Mouse (Mus musculus): ENCODE measurements around the gene Olfr228. TPM values are rescaled to one million over a fixed set of nuclear protein-coding genes. Genes with fewer than 3 reads are reported as not detected.
"Not testable (repeated sequence)": the region's sequence is repeated elsewhere in the genome, so short reads cannot be mapped to it uniquely, and the experiment has no call there.

Olfr228 gene
- not detected in 2 replicates for polyA plus RNA-seq (2012; rRNA removed)

- Histone ChIP-seq H3K27me3 (ENCODE audit: control insufficient read depth, insufficient read depth, low read length) (no peaks in the 10 kb centered on the region), H3K4me3 (replicated peaks; ENCODE audit: insufficient read depth, low read depth, low read length) (no peak within 1 kb of the TSS), H3K4me1 (ENCODE audit: control insufficient read depth, insufficient read depth, low read length) (no peaks in the 10 kb centered on the region), H3K27ac (ENCODE audit: insufficient read depth, low read length) (no peak within 1 kb of the TSS)
- no peak for DNase-seq
- TF ChIP-seq CTCF (IDR thresholded peaks at IDR 0.05; ENCODE audit: borderline replicate concordance, insufficient read depth, low read depth, low read length) = no peak
- no peak for TF ChIP-seq POLR2A (IDR thresholded peaks at IDR 0.05; ENCODE audit: borderline replicate concordance, insufficient read depth, low read length)
- 43% methylated on average over 1 of the region's 1 CpGs for WGBS
Observed at GRCm38 (mm10) chr2:86487286-86487685, at the start of gene Olfr228. Olfr228 (minus strand) TSS chr2:86487386.

DNA sequence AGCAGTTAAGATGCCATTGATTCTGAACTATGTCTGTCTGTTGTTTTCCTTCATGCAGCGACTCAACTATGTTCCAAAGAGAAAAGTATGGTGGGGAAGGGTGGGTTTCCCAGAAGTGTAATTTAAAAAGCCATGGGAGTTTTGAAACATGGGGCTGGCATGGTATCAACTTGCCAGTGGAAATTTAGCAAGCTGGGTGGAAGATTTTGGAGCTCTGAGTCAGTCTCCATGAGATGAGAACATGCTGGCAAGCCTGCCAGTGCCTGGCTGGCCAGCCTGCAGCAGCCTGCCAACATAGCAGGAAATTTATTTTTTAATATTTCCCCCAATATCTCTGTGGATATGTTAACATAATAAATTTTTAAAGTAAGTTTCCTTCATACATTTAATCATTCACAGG, 43.8 kb upstream of the Olfr228 start:
- WGBS = 26% methylated on average over 1 of the region's 1 CpGs
- no peak for TF ChIP-seq POLR2A (IDR thresholded peaks at IDR 0.05; ENCODE audit: borderline replicate concordance, insufficient read depth, low read length)
- no peak for TF ChIP-seq CTCF (IDR thresholded peaks at IDR 0.05; ENCODE audit: borderline replicate concordance, insufficient read depth, low read depth, low read length)
- Histone ChIP-seq H3K4me3 (replicated peaks; ENCODE audit: insufficient read depth, low read depth, low read length) (no peak overlapping the region), H3K4me1 (ENCODE audit: control insufficient read depth, insufficient read depth, low read length) (no peaks in the 10 kb centered on the region), H3K27ac (ENCODE audit: insufficient read depth, low read length) (no peak overlapping the region), H3K27me3 (ENCODE audit: control insufficient read depth, insufficient read depth, low read length) (no peaks in the 10 kb centered on the region)
- DNase-seq = no peak

- H3K4me3 ChIP-seq (replicated peaks; ENCODE audit: insufficient read depth, low read depth, low read length) = no peak within 1 kb of the TSS
- no peak within 1 kb of the TSS for H3K27ac ChIP-seq (ENCODE audit: insufficient read depth, low read length)
- H3K27me3 ChIP-seq (ENCODE audit: control insufficient read depth, insufficient read depth, low read length) = no peaks in the 10 kb centered on the region
- no peak for DNase-seq
- 85% methylated on average over 1 of the region's 1 CpGs for WGBS
- H3K4me1 ChIP-seq (ENCODE audit: control insufficient read depth, insufficient read depth, low read length) = no peaks in the 10 kb centered on the region
- no peak for TF ChIP-seq POLR2A (IDR thresholded peaks at IDR 0.05; ENCODE audit: borderline replicate concordance, insufficient read depth, low read length)
- no peak for TF ChIP-seq CTCF (IDR thresholded peaks at IDR 0.05; ENCODE audit: borderline replicate concordance, insufficient read depth, low read depth, low read length)
Observed at GRCm38 (mm10) chr2:86508161-86508560, 21.0 kb upstream of the Olfr228 start, which contains the start of gene Olfr1076. Olfr1076 (plus strand) TSS chr2:86508461.

- no peak overlapping the region for H3K27ac ChIP-seq (ENCODE audit: insufficient read depth, low read length)
- TF ChIP-seq POLR2A (IDR thresholded peaks at IDR 0.05; ENCODE audit: borderline replicate concordance, insufficient read depth, low read length) (no peak), CTCF (IDR thresholded peaks at IDR 0.05; ENCODE audit: borderline replicate concordance, insufficient read depth, low read depth, low read length) (peak; percentile 53; the same call in 1 of the 2 replicates)
- no peaks in the 10 kb centered on the region for H3K4me1 ChIP-seq (ENCODE audit: control insufficient read depth, insufficient read depth, low read length)
- H3K4me3 ChIP-seq (replicated peaks; ENCODE audit: insufficient read depth, low read depth, low read length) = no peak overlapping the region
- no peaks in the 10 kb centered on the region for H3K27me3 ChIP-seq (ENCODE audit: control insufficient read depth, insufficient read depth, low read length)
- 28% methylated on average over 10 of the region's 10 CpGs for WGBS
- DNase-seq = peak; percentile 8 to 38
Observed at GRCm38 (mm10) chr2:86464442-86465109, 22.6 kb downstream of the Olfr228 start.

DNA sequence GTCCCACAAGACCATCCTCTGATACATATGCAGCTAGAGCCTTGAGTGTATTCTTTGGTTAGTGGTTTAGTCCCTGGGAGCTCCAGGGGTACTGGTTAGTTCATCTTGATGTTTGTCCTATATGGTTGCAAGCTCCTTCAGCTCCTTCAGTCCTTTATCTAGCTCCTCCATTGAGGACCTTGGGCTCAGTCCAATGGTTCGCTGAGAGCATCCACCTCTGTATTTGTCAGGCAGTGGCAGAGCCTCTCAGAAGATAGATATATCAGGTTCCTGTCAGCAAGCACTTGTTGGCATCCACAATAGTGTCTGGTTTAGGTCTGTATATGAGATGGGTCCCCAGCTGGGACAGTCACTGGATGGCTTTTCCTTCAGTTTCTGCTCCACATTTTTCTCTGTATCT, 26.8 kb downstream of the Olfr228 start:
- H3K4me1 ChIP-seq (ENCODE audit: control insufficient read depth, insufficient read depth, low read length) = no peaks in the 10 kb centered on the region
- TF ChIP-seq POLR2A (IDR thresholded peaks at IDR 0.05; ENCODE audit: borderline replicate concordance, insufficient read depth, low read length) (no peak), CTCF (IDR thresholded peaks at IDR 0.05; ENCODE audit: borderline replicate concordance, insufficient read depth, low read depth, low read length) (no peak)
- WGBS = 80% methylated on average over 1 of the region's 1 CpGs
- H3K27me3 ChIP-seq (ENCODE audit: control insufficient read depth, insufficient read depth, low read length) = no peaks in the 10 kb centered on the region
- H3K27ac ChIP-seq (ENCODE audit: insufficient read depth, low read length) = no peak overlapping the region
- no peak overlapping the region for H3K4me3 ChIP-seq (replicated peaks; ENCODE audit: insufficient read depth, low read depth, low read length)
- DNase-seq = no peak

- Histone ChIP-seq H3K4me1 (ENCODE audit: control insufficient read depth, insufficient read depth, low read length) (no peaks in the 10 kb centered on the region), H3K4me3 (replicated peaks; ENCODE audit: insufficient read depth, low read depth, low read length) (no peak within 1 kb of the TSS), H3K27ac (ENCODE audit: insufficient read depth, low read length) (no peak within 1 kb of the TSS), H3K27me3 (ENCODE audit: control insufficient read depth, insufficient read depth, low read length) (no peaks in the 10 kb centered on the region)
- WGBS = 98% methylated on average over 1 of the region's 1 CpGs
- TF ChIP-seq CTCF (IDR thresholded peaks at IDR 0.05; ENCODE audit: borderline replicate concordance, insufficient read depth, low read depth, low read length) (no peak), POLR2A (IDR thresholded peaks at IDR 0.05; ENCODE audit: borderline replicate concordance, insufficient read depth, low read length) (no peak)
- no peak for DNase-seq
Observed at GRCm38 (mm10) chr2:86456169-86456568, 31.0 kb downstream of the Olfr228 start, which contains the start of gene Olfr1066. Olfr1066 (minus strand) TSS chr2:86456269.

DNA sequence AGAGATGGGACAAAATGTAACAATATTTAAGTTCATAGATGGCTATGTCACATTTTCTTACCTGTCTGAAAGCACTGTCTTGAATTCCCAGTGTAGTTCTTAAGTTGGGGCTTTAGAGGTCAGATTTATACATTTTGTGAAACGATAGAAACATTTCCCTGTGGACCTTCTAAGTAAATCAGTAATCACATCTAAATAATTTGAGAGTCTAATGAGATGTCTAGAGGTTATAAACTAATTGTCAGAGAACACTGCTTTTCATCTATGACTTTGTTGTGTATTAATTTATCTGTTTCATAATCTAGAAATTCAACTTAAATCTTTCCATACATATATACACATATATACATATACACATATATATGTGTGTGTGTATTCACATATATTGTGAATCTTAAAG, 36.7 kb downstream of the Olfr228 start, which contains the start of gene Olfr1065:
Olfr1065 (minus strand) TSS at position 101 of the 400 bp plus-strand sequence.
- not testable (repeated sequence) for DNase-seq; H3K27ac ChIP-seq (ENCODE audit: insufficient read depth, low read length); H3K4me3 ChIP-seq (replicated peaks; ENCODE audit: insufficient read depth, low read depth, low read length); H3K27me3 ChIP-seq (ENCODE audit: control insufficient read depth, insufficient read depth, low read length); H3K4me1 ChIP-seq (ENCODE audit: control insufficient read depth, insufficient read depth, low read length)
- WGBS = 86% methylated on average over 1 of the region's 1 CpGs

DNA sequence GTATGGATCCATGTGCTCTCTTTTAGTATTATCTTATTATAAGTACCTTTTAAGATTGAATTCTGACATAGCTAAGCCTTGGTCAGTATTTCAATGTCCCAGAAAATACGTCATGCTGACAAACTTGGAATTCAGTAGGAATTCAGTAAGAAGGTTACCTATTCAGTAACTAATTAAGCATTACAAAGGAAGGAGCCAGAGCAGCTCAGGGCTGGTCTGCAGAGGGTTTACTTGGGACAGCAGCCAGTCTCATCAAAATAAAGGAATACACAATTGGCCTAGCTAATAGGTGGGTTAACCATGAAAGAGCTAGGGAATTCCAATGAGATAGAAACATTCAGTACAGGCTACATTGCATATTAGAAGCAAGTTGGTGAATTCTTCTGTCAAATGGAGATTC, 45.1 kb downstream of the Olfr228 start:
- H3K27ac ChIP-seq (ENCODE audit: insufficient read depth, low read length); H3K27me3 ChIP-seq (ENCODE audit: control insufficient read depth, insufficient read depth, low read length); H3K4me1 ChIP-seq (ENCODE audit: control insufficient read depth, insufficient read depth, low read length); H3K4me3 ChIP-seq (replicated peaks; ENCODE audit: insufficient read depth, low read depth, low read length); DNase-seq: not testable (repeated sequence)
- WGBS = 45% methylated on average over 1 of the region's 1 CpGs

Other genes with a start within 250 kb of the Olfr228 start
- gene Olfr1048, start 247.1 kb downstream of the Olfr228 start, polyA plus RNA-seq (2012; rRNA removed) = not detected in 2 replicates
- gene Olfr1049, start 229.1 kb downstream of the Olfr228 start, polyA plus RNA-seq (2012; rRNA removed) = not detected in 2 replicates
- not detected in 2 replicates for gene Olfr1051, start 208.3 kb downstream of the Olfr228 start, polyA plus RNA-seq (2012; rRNA removed)
- not detected in 2 replicates for gene Olfr1052, start 194.9 kb downstream of the Olfr228 start, polyA plus RNA-seq (2012; rRNA removed)
- gene Olfr1053, start 172.1 kb downstream of the Olfr228 start, polyA plus RNA-seq (2012; rRNA removed) = not detected in 2 replicates
- not detected in 2 replicates for gene Olfr1054, start 152.0 kb downstream of the Olfr228 start, polyA plus RNA-seq (2012; rRNA removed)
- gene Olfr1055, start 137.1 kb downstream of the Olfr228 start, polyA plus RNA-seq (2012; rRNA removed) = not detected in 2 replicates
- not detected in 2 replicates for gene Olfr1056, start 124.9 kb downstream of the Olfr228 start, polyA plus RNA-seq (2012; rRNA removed)
- gene Olfr1057, start 109.0 kb downstream of the Olfr228 start, polyA plus RNA-seq (2012; rRNA removed) = not detected in 2 replicates
- gene Olfr1058, start 98.8 kb downstream of the Olfr228 start, polyA plus RNA-seq (2012; rRNA removed) = not detected in 2 replicates
- not detected in 2 replicates for gene Olfr1061, start 73.3 kb downstream of the Olfr228 start, polyA plus RNA-seq (2012; rRNA removed)
- not detected in 2 replicates for gene Olfr1062, start 60.6 kb downstream of the Olfr228 start, polyA plus RNA-seq (2012; rRNA removed)
- not detected in 2 replicates for gene Olfr1065, start 36.8 kb downstream of the Olfr228 start, polyA plus RNA-seq (2012; rRNA removed)
- not detected in 2 replicates for gene Olfr1066, start 31.1 kb downstream of the Olfr228 start, polyA plus RNA-seq (2012; rRNA removed)
- not detected in 2 replicates for gene Olfr1076, start 21.1 kb upstream of the Olfr228 start, polyA plus RNA-seq (2012; rRNA removed)
- not detected in 2 replicates for gene Olfr1079, start 55.1 kb upstream of the Olfr228 start, polyA plus RNA-seq (2012; rRNA removed)
- not detected in 2 replicates for gene Olfr1080, start 70.8 kb upstream of the Olfr228 start, polyA plus RNA-seq (2012; rRNA removed)
- gene Olfr1082, start 111.6 kb upstream of the Olfr228 start, polyA plus RNA-seq (2012; rRNA removed) = not detected in 2 replicates
- gene Olfr1084, start 152.3 kb upstream of the Olfr228 start, polyA plus RNA-seq (2012; rRNA removed) = not detected in 2 replicates
- not detected in 2 replicates for gene Olfr1085, start 174.6 kb upstream of the Olfr228 start, polyA plus RNA-seq (2012; rRNA removed)
- gene Olfr1086, start 192.7 kb upstream of the Olfr228 start, polyA plus RNA-seq (2012; rRNA removed) = not detected in 2 replicates
- not detected in 2 replicates for gene Olfr1087, start 211.0 kb upstream of the Olfr228 start, polyA plus RNA-seq (2012; rRNA removed)
- gene Olfr1089, start 246.3 kb upstream of the Olfr228 start, polyA plus RNA-seq (2012; rRNA removed) = not detected in 2 replicates

All from cerebellum, adult 2 months (tissue).